Mouse (Mus musculus) thymus, adult 2 months (tissue): ENCODE results near the gene Dgki. TPM values are rescaled to one million over a fixed set of nuclear protein-coding genes. Genes with fewer than 3 reads are reported as not detected.

ENCODE experiments used
- DNase-seq: peaks from one replicate; pipeline ENCODE4 v3.0.0; 2021
- H3K27ac ChIP-seq: fragments of 200-500 bp; 2 replicates; pipeline ENCODE4 v1.5.1; 2012; ENCODE audit warnings: low read length, control low read depth; ENCODE audit not compliant: control insufficient read depth, insufficient read depth
- H3K27me3 ChIP-seq: fragments of 200-500 bp; 2 replicates; pipeline ENCODE4 v1.6.1; 2012; ENCODE audit warnings: mild to moderate bottlenecking, low read length, moderate library complexity, mixed read lengths; ENCODE audit not compliant: control insufficient read depth, insufficient read depth
- H3K36me3 ChIP-seq: fragments of 200-500 bp; 2 replicates; pipeline ENCODE4 v1.6.1; 2012; ENCODE audit warnings: mild to moderate bottlenecking, low read length, moderate library complexity; ENCODE audit not compliant: control insufficient read depth, insufficient read depth
- H3K4me1 ChIP-seq: fragments of 200-500 bp; replicated peaks from 2 replicates; pipeline ENCODE4 v1.6.1; 2012; ENCODE audit warnings: low read length; ENCODE audit not compliant: control insufficient read depth, insufficient read depth
- H3K4me3 ChIP-seq: fragments of 200-500 bp; 2 replicates; pipeline ENCODE4 v1.5.1; 2012; ENCODE audit warnings: mild to moderate bottlenecking, low read length, control low read depth, moderate library complexity; ENCODE audit not compliant: control insufficient read depth, insufficient read depth
- CTCF ChIP-seq: fragments of 200-500 bp; IDR thresholded peaks from 2 replicates; pipeline ENCODE4 v1.5.1; 2012; ENCODE audit warnings: mild to moderate bottlenecking, control low read depth, low read length, moderate library complexity, borderline replicate concordance; ENCODE audit not compliant: control insufficient read depth, poor library complexity, insufficient read depth; ENCODE audit errors: extremely low read depth
- POLR2A ChIP-seq: fragments of 200-500 bp; IDR thresholded peaks from 2 replicates; pipeline ENCODE4 v1.6.1; 2012; ENCODE audit warnings: mild to moderate bottlenecking, low read length, control low read depth, moderate library complexity; ENCODE audit not compliant: control insufficient read depth, poor library complexity, insufficient read depth; ENCODE audit errors: extremely low read depth
- WGBS: fragments of 180-500 bp; shearing (Covaris S2); methylation state at CpG from one replicate; pipeline ENCODE4 v1.1.7; 2018; 5-methylcytosine and 5-hydroxymethylcytosine counted together
- polyA plus RNA-seq: library from polyadenylated mRNA; depleted of rRNA; stranded (reverse); fragments of >200 nt; gene quantifications from 2 replicates; pipeline ENCODE4 v1.2.3, GENCODE M21; 2012

Gene Dgki
- polyA plus RNA-seq, 1 experiment, result 0.15 TPM

DNA sequence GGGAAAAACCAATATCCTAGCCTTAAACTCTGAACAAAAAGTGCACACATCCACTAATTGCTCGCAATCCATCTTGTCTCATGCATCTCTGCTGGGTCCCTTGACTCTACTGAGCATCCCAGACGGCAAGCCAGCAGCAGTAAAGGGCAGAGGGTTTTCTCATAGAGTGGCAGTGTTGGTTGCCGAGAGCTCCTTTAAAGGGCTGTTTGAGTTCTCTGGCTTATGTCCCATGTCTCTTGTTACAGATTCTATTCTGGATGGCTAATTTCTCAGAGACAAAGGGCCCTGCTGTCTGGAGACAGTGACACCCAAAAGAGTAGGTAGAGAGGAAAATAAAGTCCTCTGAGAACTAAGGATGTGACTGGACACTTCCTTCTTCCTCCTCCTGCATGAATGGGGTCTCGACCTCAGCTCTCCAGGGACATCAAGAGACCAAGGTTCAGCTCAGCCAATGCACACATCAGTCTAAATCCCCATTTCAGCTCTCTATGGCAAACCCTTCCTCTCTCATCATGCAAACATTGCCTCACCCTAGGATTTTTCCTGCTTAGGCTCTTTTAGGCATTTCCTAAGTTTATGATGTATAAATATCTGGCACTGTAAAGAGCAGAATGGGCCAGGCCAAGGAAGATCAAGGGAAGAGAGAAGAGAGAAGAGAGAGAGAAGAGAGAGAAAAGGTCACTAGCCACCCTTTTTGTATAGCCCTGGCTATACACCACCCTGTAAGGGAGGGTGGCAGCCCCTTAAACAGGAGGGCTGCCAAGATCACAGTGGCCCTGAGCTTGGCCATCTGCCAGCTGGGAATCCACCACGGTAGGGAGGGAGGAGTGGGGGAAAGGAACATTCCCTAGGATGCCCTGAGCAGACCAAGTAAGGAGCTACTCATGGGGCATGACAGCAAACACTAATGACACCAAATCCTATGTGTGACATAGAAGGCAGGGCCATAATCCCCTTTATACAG is 30.2 kb upstream of the Dgki start:
- Histone ChIP-seq H3K4me1 (no peaks in the 10 kb centered on the region), H3K36me3 (no peaks in the 10 kb centered on the region), H3K27me3 (no peaks in the 10 kb centered on the region), H3K27ac (no peak overlapping the region), H3K4me3 (no peak overlapping the region)
- no peak for DNase-seq
- 84% methylated on average over 5 of the region's 5 CpGs for WGBS
- TF ChIP-seq CTCF, result no peak
- TF ChIP-seq POLR2A, result no peak

DNA sequence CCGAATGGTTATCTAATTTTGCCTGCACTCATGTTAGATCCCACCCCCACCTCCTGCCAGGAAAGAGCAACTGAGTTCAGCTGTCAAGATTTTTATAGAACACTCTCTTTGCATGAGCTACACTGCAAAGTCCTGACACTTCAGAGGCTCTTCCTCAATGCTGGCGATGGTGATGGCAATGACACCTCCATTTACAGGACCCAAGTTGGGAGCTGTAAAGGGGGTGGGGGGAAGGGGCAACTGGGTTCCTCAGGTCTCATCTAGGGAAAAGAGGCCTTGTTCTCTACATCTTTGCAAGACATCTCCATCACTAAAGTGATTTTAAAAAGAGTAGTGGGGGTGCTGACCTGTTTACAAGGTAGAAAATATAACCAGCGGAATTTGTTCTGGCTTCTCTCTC is 29.4 kb upstream of the Dgki start:
- H3K27ac ChIP-seq, result no peak overlapping the region
- no peaks in the 10 kb centered on the region for H3K4me1 ChIP-seq
- no peaks in the 10 kb centered on the region for H3K36me3 ChIP-seq
- no peak for TF ChIP-seq CTCF
- no peak for TF ChIP-seq POLR2A
- H3K4me3 ChIP-seq, result no peak overlapping the region
- 94% methylated on average over 3 of the region's 3 CpGs for WGBS
- H3K27me3 ChIP-seq, result no peaks in the 10 kb centered on the region
- DNase-seq, result no peak

- no peaks in the 10 kb centered on the region for H3K27me3 ChIP-seq
- H3K4me1 ChIP-seq, result no peaks in the 10 kb centered on the region
- no peak for TF ChIP-seq POLR2A
- no peak for TF ChIP-seq CTCF
- H3K36me3 ChIP-seq, result no peaks in the 10 kb centered on the region
- WGBS, result 89% methylated on average over 7 of the region's 7 CpGs
- H3K27ac ChIP-seq, result no peak overlapping the region
- no peak for DNase-seq
- no peak overlapping the region for H3K4me3 ChIP-seq
Observed at GRCm38 (mm10) chr6:37328671-37329070, 28.7 kb upstream of the Dgki start.

DNA sequence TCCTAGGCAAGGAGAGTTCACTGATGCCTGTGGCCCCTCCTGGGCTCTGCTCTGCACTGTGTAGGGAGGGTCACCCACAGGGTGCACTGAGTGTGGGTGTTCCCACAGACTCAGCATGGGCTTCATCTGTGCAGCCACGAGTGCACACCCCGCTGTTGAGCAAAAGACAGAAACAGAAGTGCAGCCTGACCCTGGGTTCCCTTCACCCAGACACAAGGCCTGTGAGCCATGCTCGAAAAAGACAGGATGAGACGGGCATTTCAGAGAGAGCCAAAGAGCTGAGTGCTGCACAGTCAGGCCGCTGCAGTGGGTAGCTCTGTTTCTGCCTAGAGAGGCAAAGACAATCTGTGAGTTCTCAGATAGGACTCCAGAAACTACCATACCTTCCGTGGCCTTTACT is 27.5 kb upstream of the Dgki start:
- no peak for TF ChIP-seq CTCF
- TF ChIP-seq POLR2A, result no peak
- DNase-seq, result no peak
- Histone ChIP-seq H3K27ac (no peak overlapping the region), H3K4me1 (no peaks in the 10 kb centered on the region), H3K36me3 (no peaks in the 10 kb centered on the region), H3K27me3 (no peaks in the 10 kb centered on the region), H3K4me3 (no peak overlapping the region)
- WGBS, result 88% methylated on average over 6 of the region's 6 CpGs

DNA sequence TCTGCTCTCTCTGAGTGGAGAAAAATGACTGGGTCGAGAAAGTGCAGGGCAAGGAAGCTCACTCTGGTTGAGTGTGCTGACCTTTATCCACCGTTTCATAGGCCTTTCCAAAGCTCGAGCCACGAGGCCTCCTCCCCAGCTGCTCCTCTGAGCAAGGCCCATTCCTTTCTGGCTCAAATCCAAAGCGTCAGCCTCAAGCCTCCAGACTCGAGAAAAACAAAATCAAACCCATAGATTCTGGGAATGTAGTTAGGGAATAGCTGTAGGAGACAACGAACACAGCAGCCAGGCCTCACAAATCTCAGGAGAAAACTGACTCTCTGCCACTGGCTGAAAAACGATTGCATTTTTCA is 26.6 kb upstream of the Dgki start:
- Histone ChIP-seq H3K27me3 (no peaks in the 10 kb centered on the region), H3K4me3 (no peak overlapping the region), H3K27ac (no peak overlapping the region), H3K4me1 (no peaks in the 10 kb centered on the region), H3K36me3 (no peaks in the 10 kb centered on the region)
- no peak for DNase-seq
- WGBS, result 78% methylated on average over 8 of the region's 8 CpGs
- TF ChIP-seq POLR2A (no peak), CTCF (no peak)

DNA sequence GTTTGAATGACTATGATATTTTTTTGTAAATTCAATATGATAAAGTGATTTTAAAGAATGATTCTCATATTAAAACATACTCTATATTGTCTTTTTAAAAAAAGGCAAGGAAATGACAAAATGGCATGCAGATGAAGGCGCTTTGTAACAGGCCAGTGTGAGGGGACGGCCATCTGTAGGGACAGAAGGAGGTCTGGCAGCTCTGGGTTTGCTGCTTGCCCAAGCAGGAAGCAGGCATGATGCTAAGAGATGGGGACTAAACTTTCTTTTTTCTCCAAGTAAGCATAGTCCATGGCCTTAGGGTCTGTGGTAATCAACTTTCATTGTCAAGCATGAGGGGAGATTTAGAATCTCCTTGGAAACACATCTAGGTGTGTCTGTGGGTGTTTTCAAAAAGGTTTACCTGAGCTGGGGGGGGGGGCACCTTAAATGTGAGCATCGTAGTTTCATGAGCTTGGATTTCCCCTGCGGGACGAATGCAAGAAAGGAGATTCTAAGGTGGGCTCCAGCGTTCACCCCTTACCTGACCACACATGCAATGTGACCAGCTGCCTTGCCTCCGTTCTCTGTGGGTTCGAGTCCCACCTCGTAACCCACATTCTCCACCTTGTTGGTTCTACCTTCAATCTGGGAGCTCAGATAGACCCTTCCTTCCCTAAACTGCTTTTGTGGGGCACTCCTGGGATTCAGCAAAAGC is 26.1 kb upstream of the Dgki start:
- WGBS, result 94% methylated on average over 9 of the region's 9 CpGs
- no peaks in the 10 kb centered on the region for H3K36me3 ChIP-seq
- no peaks in the 10 kb centered on the region for H3K27me3 ChIP-seq
- no peak for TF ChIP-seq CTCF
- TF ChIP-seq POLR2A, result no peak
- H3K27ac ChIP-seq, result no peak overlapping the region
- no peak overlapping the region for H3K4me3 ChIP-seq
- H3K4me1 ChIP-seq, result no peaks in the 10 kb centered on the region
- DNase-seq, result no peak
